Mouse (Mus musculus): ENCODE data around the gene Rab26. TPM values are rescaled to one million over a fixed set of nuclear protein-coding genes. Genes with fewer than 3 reads are reported as not detected.

Gene Rab26
- 1.9 and 3.5 TPM in 2 replicates for polyA plus RNA-seq (2016; fragmentation: Nextera tagmentation; extraction: Ambion mirVana)

- 93% methylated on average over 8 of the region's 8 CpGs for WGBS
- DNase-seq (ENCODE audit: extremely low spot score, low spot score): no peak
- Histone ChIP-seq H3K27ac (peak within 1 kb of the TSS; percentile 80), H3K27me3 (ENCODE audit: poor library complexity, severe bottlenecking) (no peaks in the 10 kb centered on the region), H3K4me1 (peaks cover 56% of the 10 kb centered on the region), H3K9me3 (no peaks in the 10 kb centered on the region), H3K4me3 (peak within 1 kb of the TSS; percentile 55), H3K36me3 (replicated peaks) (peaks cover 24% of the 10 kb centered on the region)
These were observed at the start of gene Rab26 for GRCm38 (mm10) chr17:24534160-24534718. Gene Rab26 (minus strand): TSS chr17:24534210.

GRCm38 (mm10) chr17:24580287-24580686, 46.3 kb upstream of the Rab26 start:
- WGBS: 91% methylated on average over 2 of the region's 2 CpGs
- no peaks in the 10 kb centered on the region for H3K4me1 ChIP-seq
- DNase-seq (ENCODE audit: extremely low spot score, low spot score): no peak
- peaks cover 90% of the 10 kb centered on the region for H3K36me3 ChIP-seq (replicated peaks)
- H3K9me3 ChIP-seq: no peaks in the 10 kb centered on the region
- no peaks in the 10 kb centered on the region for H3K27me3 ChIP-seq (ENCODE audit: poor library complexity, severe bottlenecking)
- H3K27ac ChIP-seq: no peak overlapping the region
- H3K4me3 ChIP-seq: no peak overlapping the region

- 91% methylated on average over 3 of the region's 3 CpGs for WGBS
- DNase-seq (ENCODE audit: extremely low spot score, low spot score): no peak
- Histone ChIP-seq H3K36me3 (replicated peaks) (peaks cover 94% of the 10 kb centered on the region), H3K4me1 (no peaks in the 10 kb centered on the region), H3K4me3 (no peak overlapping the region), H3K27me3 (ENCODE audit: poor library complexity, severe bottlenecking) (no peaks in the 10 kb centered on the region), H3K27ac (no peak overlapping the region), H3K9me3 (no peaks in the 10 kb centered on the region)
These were observed 45.5 kb upstream of the Rab26 start for GRCm38 (mm10) chr17:24579532-24579931.

- 95% methylated on average over 9 of the region's 9 CpGs for WGBS
- no peaks in the 10 kb centered on the region for H3K9me3 ChIP-seq
- H3K36me3 ChIP-seq (replicated peaks): peaks cover 97% of the 10 kb centered on the region
- no peaks in the 10 kb centered on the region for H3K27me3 ChIP-seq (ENCODE audit: poor library complexity, severe bottlenecking)
- no peak for DNase-seq (ENCODE audit: extremely low spot score, low spot score)
- no peak overlapping the region for H3K27ac ChIP-seq
- H3K4me3 ChIP-seq: no peak overlapping the region
- no peaks in the 10 kb centered on the region for H3K4me1 ChIP-seq
These were observed 39.8 kb upstream of the Rab26 start for GRCm38 (mm10) chr17:24573811-24574210.

GRCm38 (mm10) chr17:24572651-24573245, 38.7 kb upstream of the Rab26 start:
- Histone ChIP-seq H3K4me3 (no peak overlapping the region), H3K9me3 (no peaks in the 10 kb centered on the region), H3K27ac (no peak overlapping the region), H3K36me3 (replicated peaks) (peaks cover 95% of the 10 kb centered on the region), H3K27me3 (ENCODE audit: poor library complexity, severe bottlenecking) (no peaks in the 10 kb centered on the region), H3K4me1 (no peaks in the 10 kb centered on the region)
- DNase-seq (ENCODE audit: extremely low spot score, low spot score): no peak
- 93% methylated on average over 12 of the region's 12 CpGs for WGBS

DNA sequence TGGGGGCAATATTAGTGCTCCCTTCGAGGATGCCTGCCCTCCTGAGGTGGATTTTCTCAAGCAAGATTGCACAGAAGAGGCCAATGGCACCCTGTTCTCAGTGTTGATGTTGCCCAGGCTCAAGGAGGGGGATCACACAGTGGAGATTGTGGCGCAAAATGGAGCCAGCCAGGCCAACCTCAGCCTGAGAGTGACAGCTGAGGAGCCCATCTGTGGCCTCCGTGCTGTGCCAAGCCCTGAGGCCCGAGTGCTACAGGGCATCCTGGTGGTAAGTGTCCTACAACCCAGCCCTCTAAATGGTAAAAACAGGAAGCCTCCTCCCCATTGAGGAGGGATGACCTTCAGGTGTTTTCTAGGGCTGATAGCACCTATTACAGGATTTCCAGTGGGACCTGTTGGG, 35.8 kb upstream of the Rab26 start:
- Histone ChIP-seq H3K27me3 (ENCODE audit: poor library complexity, severe bottlenecking) (no peaks in the 10 kb centered on the region), H3K4me3 (no peak overlapping the region), H3K27ac (no peak overlapping the region), H3K4me1 (no peaks in the 10 kb centered on the region), H3K36me3 (replicated peaks) (peaks cover 94% of the 10 kb centered on the region), H3K9me3 (no peaks in the 10 kb centered on the region)
- DNase-seq (ENCODE audit: extremely low spot score, low spot score): no peak
- WGBS: 95% methylated on average over 4 of the region's 4 CpGs

DNA sequence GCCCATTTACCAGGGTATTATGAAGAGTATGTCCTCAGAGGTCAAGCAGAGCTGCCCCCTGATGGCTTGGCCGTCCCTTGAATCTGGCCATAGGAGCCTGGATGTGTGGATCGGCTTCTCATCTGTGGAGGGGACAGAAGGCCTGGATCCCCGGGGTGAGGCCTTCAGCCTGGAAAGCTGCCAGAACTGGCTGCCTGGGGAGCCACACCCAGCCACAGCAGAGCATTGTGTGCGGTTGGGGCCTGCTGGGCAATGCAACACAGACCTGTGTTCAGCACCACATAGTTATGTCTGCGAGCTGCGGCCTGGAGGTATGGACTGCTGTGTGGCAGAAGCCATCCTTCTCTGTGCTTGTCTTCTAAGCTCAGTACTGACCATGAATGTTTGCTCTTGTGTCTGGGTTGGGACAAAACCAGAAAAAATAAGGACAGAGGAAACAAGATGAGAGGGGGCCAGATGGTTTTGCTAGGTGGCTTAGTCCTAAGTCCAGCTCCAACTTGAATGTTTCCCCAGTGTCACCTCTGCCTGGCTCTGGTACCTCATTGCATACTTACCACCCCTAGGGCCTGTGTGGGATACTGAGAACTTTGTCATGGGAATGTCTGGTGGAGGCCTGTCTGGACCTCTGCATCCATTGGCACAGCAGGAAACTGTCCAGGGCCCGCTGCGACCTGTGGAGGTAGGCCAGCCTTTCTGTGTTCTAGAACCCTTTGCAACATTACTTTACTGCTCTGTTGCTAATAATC, 33.2 kb upstream of the Rab26 start:
- 87% methylated on average over 8 of the region's 8 CpGs for WGBS
- no peak overlapping the region for H3K4me3 ChIP-seq
- no peaks in the 10 kb centered on the region for H3K9me3 ChIP-seq
- peaks cover 74% of the 10 kb centered on the region for H3K36me3 ChIP-seq (replicated peaks)
- no peak for DNase-seq (ENCODE audit: extremely low spot score, low spot score)
- no peak overlapping the region for H3K27ac ChIP-seq
- 0 out of 2 replicates have a peak, but pooled peaks cover 5% of the 10 kb centered on the region for H3K4me1 ChIP-seq
- no peaks in the 10 kb centered on the region for H3K27me3 ChIP-seq (ENCODE audit: poor library complexity, severe bottlenecking)

DNA sequence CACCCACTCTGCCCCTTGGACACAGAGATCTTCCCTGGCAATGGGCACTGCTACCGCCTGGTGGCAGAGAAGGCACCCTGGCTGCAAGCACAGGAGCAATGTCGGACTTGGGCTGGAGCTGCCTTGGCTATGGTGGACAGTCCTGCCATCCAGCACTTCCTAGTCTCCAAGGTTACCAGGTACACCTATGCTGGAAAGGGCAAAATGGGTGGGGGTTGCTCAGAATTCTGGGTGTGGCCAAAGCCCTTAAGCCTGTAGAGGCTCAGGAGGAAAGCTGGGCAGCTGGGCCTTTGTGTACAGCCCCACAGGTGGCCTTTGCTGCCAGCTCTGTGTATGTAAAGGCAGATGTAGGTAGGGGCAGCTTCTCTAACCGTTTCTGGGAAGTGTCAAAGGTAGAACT, 31.8 kb upstream of the Rab26 start:
- Histone ChIP-seq H3K27ac (no peak overlapping the region), H3K4me3 (no peak overlapping the region), H3K4me1 (0 out of 2 replicates have a peak, but pooled peaks cover 5% of the 10 kb centered on the region), H3K9me3 (no peaks in the 10 kb centered on the region), H3K27me3 (ENCODE audit: poor library complexity, severe bottlenecking) (no peaks in the 10 kb centered on the region), H3K36me3 (replicated peaks) (peaks cover 60% of the 10 kb centered on the region)
- WGBS: 78% methylated on average over 3 of the region's 3 CpGs
- DNase-seq (ENCODE audit: extremely low spot score, low spot score): no peak

GRCm38 (mm10) chr17:24565092-24565491, 31.1 kb upstream of the Rab26 start:
- Histone ChIP-seq H3K27me3 (ENCODE audit: poor library complexity, severe bottlenecking) (no peaks in the 10 kb centered on the region), H3K9me3 (no peaks in the 10 kb centered on the region), H3K27ac (no peak overlapping the region), H3K4me3 (no peak overlapping the region), H3K36me3 (replicated peaks) (peaks cover 60% of the 10 kb centered on the region), H3K4me1 (0 out of 2 replicates have a peak, but pooled peaks cover 5% of the 10 kb centered on the region)
- DNase-seq (ENCODE audit: extremely low spot score, low spot score): no peak
- WGBS: 88% methylated on average over 3 of the region's 3 CpGs

DNA sequence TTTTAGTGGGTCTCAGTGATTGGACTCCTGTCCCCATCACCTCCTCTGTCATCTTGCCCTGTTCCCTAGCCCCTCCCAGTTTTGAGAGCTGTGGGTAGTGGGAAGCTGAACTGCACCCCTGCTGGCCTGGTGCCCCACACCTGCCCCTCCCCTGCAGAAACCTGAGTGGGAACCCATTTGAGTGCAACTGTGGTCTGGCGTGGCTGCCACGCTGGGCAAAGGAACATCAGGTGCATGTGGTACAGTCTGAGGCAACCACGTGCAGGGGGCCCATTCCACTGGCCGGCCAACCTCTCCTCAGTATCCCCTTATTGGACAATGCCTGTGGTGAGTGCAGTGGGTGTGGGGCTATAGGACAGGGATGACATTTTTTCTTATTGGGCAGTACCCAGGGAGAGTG, 30.4 kb upstream of the Rab26 start:
- DNase-seq (ENCODE audit: extremely low spot score, low spot score): no peak
- Histone ChIP-seq H3K9me3 (no peaks in the 10 kb centered on the region), H3K36me3 (replicated peaks) (peaks cover 54% of the 10 kb centered on the region), H3K27ac (no peak overlapping the region), H3K27me3 (ENCODE audit: poor library complexity, severe bottlenecking) (no peaks in the 10 kb centered on the region), H3K4me1 (peaks cover 7% of the 10 kb centered on the region), H3K4me3 (no peak overlapping the region)
- WGBS: 90% methylated on average over 4 of the region's 4 CpGs

GRCm38 (mm10) chr17:24563638-24564037, 29.6 kb upstream of the Rab26 start:
- no peak overlapping the region for H3K4me3 ChIP-seq
- no peak overlapping the region for H3K27ac ChIP-seq
- H3K4me1 ChIP-seq: peaks cover 15% of the 10 kb centered on the region
- H3K27me3 ChIP-seq (ENCODE audit: poor library complexity, severe bottlenecking): no peaks in the 10 kb centered on the region
- no peak for DNase-seq (ENCODE audit: extremely low spot score, low spot score)
- H3K36me3 ChIP-seq (replicated peaks): peaks cover 46% of the 10 kb centered on the region
- WGBS: 90% methylated on average over 5 of the region's 5 CpGs
- no peaks in the 10 kb centered on the region for H3K9me3 ChIP-seq

DNA sequence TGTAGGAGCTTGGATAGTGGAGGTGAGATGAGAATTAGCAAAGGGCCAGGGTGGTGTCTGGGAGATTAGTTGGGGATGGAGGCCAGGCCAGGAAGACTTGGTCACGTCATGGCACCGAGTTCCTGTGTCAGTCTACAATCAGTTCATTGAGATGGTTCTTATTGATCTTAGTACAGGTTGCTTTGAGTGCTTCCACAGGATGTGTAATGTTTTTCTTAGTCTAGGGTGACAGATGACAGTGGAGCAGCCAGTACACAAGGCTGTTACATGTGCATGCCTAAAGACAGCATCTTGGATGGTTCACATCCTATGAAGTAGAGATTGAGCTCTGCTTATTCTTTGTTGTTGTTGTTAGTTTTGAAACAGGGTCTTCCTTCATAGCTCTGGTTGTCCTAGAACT, 27.6 kb upstream of the Rab26 start:
- Histone ChIP-seq H3K36me3 (replicated peaks) (peaks cover 34% of the 10 kb centered on the region), H3K4me3 (no peak overlapping the region), H3K9me3 (no peaks in the 10 kb centered on the region), H3K27me3 (ENCODE audit: poor library complexity, severe bottlenecking) (no peaks in the 10 kb centered on the region), H3K4me1 (peaks cover 34% of the 10 kb centered on the region), H3K27ac (no peak overlapping the region)
- no peak for DNase-seq (ENCODE audit: extremely low spot score, low spot score)
- 96% methylated on average over 2 of the region's 2 CpGs for WGBS

All from forebrain, embryonic 10.5 days (tissue).